Mouse (Mus musculus): ENCODE results near the gene Gm21454.
"Not testable (repeated sequence)": the region's sequence is repeated elsewhere in the genome, so short reads cannot be mapped to it uniquely, and the experiment has no call there.

The Gm21454 gene

GRCm38 (mm10) chrY:13252091-13252490 lies at the start of gene Gm21454, which contains the start of gene Gm21440:
TSS of gene Gm21454 (plus strand) at chrY:13252442.
TSS of gene Gm21440 (plus strand) at chrY:13252391.
- not testable (repeated sequence) for DNase-seq (ENCODE audit: low spot score)

GRCm38 (mm10) chrY:13223828-13224227 lies 28.4 kb upstream of the Gm21454 start, which contains the start of gene Gm21828:
TSS of gene Gm21828 (minus strand) at chrY:13223928.
- not testable (repeated sequence) for DNase-seq (ENCODE audit: low spot score)

- not testable (repeated sequence) for DNase-seq (ENCODE audit: low spot score)
Observed at GRCm38 (mm10) chrY:13348963-13349362, 96.7 kb downstream of the Gm21454 start, which contains the start of gene Gm21725. TSS of gene Gm21725 (minus strand) at chrY:13349063.
